Mouse (Mus musculus) embryo, embryonic 10 days (tissue): Measurements from ENCODE around the gene 9430015G10Rik.

Experiments
- DNase-seq: peaks from one replicate; pipeline ENCODE4 v3.0.0-alpha.2; 2015; ENCODE audit warnings: low spot score

9430015G10Rik gene

GRCm38 (mm10) chr4:156171828-156172227, 62.0 kb downstream of the 9430015G10Rik start:
- DNase-seq = no peak
